Mouse (Mus musculus) kidney, postnatal 10 days (tissue): ENCODE data around the gene H2-M10.6.

ENCODE experiments used
- DNase-seq: peaks from one replicate; pipeline ENCODE4 v3.0.0; 2021; ENCODE audit warnings: mixed read lengths

The H2-M10.6 gene

DNA sequence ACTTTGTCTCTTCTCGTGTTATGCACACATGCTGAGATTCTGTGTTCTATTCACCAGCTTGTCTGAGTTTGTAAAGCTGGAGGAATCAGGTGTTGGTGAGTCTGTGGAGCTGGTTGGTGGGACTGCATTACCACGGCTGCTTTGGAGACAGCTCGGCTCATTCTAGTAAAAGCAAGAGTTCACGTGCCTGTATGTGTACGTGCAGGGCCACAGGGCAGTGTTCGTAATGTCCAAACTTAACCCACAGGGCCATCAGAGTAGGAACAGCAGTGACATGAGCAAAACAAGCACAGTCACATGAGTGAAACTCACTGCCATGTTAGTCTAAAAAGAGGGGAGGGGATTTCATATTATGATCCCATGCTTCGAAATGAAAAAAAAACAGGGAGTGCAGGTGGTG lies 31.7 kb downstream of the H2-M10.6 start:
- DNase-seq = no peak

DNA sequence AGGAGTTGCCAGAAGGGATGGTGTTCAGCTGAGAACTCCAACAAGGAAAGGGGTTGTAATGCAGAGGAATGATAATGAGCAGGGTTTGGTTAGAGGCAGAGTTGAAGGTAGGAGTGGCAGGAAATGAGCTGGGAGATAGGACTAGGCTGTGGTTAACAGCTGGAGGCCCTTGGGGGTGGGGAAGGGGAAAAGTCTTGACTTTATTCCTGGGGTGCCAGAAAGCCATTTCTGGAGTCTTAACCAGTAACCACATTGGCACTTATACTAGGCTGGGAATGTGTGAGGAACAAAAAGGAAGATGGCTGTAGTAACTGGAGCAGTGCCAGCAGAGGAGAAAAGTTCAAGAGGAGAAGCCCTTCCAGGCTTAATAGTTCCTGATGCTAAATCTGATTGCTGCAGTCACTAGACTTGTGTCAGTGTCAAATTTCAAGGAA lies 32.3 kb downstream of the H2-M10.6 start:
- DNase-seq = peak; percentile 26

DNA sequence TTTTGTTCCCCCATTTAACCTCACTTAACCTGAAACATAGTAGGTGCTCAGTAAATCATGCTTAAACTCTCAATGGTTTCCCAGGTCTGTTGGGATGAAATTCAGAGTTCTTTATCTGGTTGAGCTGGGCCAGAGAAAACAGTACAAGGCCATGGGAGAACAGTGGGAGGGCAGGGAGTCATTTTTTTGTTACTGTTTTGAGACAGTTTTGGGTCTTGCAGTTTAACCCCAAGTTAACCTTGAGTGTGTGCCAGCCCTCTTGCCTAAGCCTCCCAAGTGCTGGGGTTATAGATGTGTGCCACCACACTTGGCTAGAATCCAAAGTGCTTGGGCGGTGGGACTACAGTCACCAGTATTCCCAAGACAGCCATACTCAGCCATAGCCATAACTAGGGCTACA lies 32.8 kb downstream of the H2-M10.6 start:
- no peak for DNase-seq

DNA sequence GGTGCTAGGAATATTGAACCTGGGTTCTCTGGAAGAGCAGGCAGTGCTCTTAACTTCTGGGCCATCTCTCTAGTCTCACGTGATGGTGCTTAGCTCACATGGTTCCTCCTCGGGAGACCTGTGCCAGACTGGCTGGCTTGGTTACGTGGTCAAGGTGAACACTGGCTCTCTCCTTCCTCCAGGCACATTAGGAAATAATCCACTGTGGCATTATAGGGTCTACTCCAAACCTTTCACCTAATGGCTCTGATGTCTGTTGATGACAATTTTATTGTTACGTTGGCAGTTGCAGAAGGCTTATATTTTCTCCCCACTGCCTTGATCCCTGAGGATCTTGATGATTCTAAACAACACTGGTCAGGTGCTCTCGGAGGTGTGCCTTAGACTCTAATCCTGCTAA lies 36.9 kb downstream of the H2-M10.6 start:
- DNase-seq = no peak

DNA sequence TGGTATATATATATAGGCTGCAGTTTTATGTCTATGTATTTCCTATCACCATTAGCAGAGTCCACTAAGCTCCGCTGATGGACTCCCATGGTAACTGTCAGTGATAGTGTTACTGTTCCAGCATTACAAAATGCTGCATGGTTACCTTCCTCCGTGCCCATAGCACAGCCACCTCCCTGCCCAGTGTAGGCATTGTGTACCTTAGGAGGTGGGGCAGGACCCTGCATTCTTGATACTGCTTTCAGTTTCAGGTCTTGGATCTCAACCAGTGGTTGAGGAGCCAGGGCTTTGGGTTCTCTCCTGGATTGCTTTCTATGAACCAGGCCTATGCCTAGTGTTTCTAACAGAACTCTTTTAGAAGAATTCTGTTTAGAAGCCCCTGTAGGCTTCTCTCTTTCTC lies 38.0 kb downstream of the H2-M10.6 start:
- DNase-seq = no peak

DNA sequence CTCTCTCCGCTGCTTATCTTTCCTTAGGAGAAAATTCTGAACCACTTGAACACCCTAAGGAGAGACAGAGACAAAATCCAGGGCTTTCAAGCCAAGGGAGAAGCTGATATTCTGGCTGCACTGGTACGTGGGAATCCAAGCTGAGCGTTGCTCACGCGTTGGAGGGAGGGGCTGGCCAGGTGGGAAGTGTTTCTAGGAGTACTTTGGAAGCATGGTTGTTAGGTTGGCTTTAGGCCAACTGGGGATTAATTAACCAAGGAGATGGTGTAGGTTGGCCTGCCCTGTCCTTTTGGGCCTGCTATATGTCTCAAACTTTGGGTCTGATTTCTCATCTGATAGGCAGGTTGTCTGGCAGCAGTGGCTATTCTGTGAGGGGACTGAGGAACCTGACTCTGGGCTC lies 39.2 kb downstream of the H2-M10.6 start:
- DNase-seq = no peak

DNA sequence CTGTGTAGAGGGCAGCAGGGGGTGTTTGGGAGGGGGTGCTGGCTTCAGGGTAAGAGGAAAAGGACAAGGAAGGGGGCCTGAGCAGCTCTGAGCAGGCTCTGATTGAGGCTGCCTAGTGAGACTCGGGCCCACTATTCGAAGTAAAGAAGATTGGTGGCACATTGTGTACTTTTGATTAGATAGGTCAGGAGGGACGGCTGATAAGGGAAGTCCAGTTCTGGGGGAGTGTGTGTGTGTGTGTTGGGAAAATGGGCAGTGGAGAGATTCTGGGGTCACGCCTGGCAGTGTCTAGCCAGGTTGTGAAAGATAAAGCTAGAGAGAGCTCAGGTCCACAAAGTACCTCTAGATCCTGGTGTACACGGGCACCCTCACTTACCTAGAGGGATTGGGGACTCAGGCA lies 39.7 kb downstream of the H2-M10.6 start:
- no peak for DNase-seq

DNA sequence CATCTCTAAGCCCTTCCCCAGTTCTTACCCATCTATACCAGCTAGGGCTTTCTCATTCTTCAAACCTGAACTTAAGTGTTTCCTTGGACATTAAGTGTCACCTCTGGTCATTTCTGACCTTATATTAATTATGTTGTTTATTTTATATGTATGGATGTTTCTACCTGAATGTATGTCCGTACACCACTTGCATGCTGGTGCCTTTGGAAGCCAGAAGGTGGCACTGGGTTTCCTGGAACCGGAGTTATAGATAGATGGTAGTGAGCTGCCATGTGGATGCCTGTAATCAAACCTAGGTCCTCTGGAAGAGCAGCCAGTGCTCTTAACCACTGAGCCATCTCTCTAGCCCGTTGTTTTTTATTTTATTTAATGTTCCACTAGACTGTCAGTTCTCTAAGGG lies 43.5 kb downstream of the H2-M10.6 start:
- no peak for DNase-seq

DNA sequence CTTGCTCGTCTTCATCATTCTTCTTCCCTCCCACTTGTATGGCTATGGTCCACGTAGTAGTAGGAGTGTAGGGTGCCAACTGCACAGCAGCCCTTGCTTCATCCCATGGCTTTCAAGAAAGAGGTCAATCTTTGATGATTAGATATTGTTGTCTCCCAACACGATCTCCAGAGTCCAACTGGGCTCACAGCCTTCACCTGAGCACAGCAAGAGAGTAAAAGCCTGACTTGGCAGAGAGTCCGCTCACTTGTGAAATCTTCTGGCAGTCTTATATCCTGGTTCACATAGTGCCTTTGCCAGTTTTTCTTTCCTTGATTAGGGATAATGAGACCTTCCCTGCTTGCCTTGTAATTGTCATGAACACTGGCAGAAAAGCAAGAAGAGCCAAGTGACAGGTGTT lies 44.3 kb downstream of the H2-M10.6 start:
- DNase-seq = no peak

DNA sequence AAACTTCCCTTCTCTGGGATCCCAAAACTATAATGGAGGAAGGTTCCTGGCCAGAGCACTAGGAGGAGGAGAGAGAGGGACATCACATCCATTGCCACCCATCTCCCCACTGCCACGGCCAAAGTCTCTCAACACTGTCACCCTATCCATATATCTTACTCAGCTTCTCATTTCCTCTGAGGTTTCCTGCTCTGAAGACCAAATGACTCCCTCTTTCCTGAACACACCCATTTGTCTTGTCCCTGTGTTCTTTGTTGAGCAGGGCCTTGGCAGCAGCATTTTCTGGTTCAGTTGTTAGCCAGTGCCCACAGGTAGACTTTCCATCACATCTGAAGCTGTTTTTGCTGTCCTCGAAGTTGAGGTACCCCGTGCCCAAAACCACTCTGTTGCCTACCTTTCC lies 46.2 kb downstream of the H2-M10.6 start:
- no peak for DNase-seq

DNA sequence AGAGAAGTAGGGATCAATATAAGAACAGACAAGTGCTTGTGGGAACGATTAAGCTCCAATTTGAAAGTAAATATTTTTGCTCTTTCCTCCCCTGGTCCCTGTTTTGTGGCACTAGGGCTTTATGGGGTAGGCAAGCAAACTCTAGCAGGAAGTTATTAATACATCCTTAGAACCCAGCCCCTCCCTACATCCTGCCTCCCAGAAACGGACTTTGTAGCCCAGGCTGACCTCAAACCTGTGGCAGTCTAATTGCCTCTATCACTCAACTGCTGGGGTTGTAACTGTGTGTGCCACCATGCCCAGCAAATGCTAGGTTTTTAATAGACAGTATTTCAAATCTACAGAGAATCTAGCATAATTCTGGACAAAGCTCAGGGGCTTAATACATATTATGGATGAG lies 49.7 kb downstream of the H2-M10.6 start:
- DNase-seq = no peak
